Mouse (Mus musculus): Measurements from ENCODE around the gene Slc2a3.

GRCm38 (mm10) chr6:122770760-122771315 lies 30.6 kb downstream of the Slc2a3 start:
- TF ChIP-seq CTCF (IDR thresholded peaks at IDR 0.05; ENCODE audit: control insufficient read depth, insufficient read depth, low read length) (no peak), POLR2A (IDR thresholded peaks at IDR 0.05; ENCODE audit: borderline replicate concordance, control insufficient read depth, low read depth, low read length) (no peak)
